Mouse (Mus musculus) small intestine, adult 10 weeks (tissue): Measurements from ENCODE around the gene Bola1. TPM values are rescaled to one million over a fixed set of nuclear protein-coding genes. Genes with fewer than 3 reads are reported as not detected.

Experiments
- polyA plus RNA-seq: library from polyadenylated mRNA; stranded (reverse); fragments of 350-450 nt; fragmentation: Illumina TruSeq; extraction: RNeasy Lipid Tissue Mini Kit (QIAGEN cat#74804); gene quantifications from one replicate; pipeline ENCODE4 v1.2.3, GENCODE M21; 2014; ENCODE audit warnings: low replicate concordance

The Bola1 gene
- 1.8 TPM for polyA plus RNA-seq

DNA sequence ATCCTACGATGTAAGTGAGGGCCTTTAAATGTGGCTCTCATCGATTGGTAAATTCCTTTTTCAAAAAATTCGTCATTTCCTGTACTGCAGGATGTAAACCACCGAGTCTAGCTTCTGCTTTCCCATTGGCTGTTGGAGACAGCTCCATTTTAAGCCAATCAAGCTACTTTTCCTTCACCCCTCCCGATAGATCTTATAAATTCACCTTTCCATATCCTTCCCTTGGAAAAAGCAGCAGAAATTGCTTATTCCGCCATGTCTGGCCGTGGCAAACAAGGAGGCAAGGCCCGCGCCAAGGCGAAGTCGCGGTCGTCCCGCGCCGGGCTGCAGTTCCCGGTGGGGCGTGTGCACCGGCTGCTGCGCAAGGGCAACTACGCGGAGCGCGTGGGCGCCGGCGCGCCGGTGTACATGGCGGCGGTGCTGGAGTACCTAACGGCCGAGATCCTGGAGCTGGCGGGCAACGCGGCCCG, at the start of gene Bola1, which contains the start of gene Hist2h2ab:
Gene Bola1 (minus strand): TSS at position 49 of the 470 bp plus-strand sequence.
Gene Hist2h2ab (plus strand): TSS at position 205 of the 470 bp plus-strand sequence.

DNA sequence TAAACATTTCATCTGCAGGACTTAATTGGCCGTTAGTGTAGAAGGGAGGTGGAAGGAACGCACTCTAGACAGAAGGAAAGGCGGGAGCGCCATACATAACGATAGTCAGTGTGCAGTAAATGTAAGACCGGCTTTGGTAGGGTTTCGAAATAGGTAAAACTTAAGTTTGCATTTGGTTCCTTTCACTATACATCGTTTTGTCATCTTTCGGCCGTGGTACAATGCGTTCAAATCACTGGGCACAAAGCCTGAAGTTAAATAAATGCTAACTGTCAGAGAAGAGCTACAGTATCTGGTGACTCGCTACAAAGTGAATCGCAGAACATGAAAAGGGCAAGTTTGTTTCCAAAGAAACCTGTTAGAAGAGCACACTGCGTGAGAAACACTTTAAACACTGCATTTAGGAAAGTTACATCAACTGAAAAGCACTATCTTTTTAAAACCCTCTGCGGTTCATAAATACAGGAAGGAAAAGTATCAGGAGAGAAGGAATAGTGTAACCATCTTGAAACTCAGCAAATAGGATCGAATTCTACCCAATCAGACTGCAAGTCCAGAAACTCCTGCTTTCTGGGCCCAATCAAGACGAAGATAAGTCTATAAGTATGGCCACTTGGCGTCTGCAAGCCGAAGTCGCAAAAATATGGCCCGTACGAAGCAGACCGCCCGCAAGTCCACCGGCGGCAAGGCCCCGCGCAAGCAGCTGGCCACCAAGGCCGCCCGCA, 48.7 kb upstream of the Bola1 start, which contains the start of gene Hist2h3b:
Gene Hist2h3b (plus strand): TSS at position 604 of the 725 bp plus-strand sequence.

GRCm38 (mm10) chr3:96262979-96263550, 43.6 kb upstream of the Bola1 start, which contains the start of gene Hist2h4:
Hist2h4 (minus strand) TSS chr3:96263311.

DNA sequence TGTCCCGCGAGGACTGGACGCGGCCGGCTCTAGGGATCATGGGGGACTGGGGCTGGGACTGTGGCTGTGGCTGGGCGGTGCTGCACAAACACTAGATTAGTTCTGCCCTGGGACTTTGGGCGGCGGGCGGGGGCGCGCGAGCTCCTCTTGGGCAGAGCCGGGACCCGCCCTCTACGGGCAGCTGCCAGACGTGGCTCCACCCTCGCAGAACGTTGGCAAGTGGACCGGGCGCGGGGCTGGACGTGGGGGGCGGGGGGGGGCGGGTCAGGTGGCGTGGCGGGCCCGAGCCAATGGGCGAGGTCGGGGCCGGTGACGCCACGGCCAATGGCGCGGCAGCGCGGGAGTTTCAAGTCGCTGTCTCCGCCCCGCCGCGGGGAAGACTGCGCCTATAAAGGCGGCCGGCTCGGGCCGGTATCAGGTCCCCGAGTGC, 26.9 kb upstream of the Bola1 start, which contains the start of gene Hist2h3c1:
Gene Hist2h3c1 (plus strand): TSS at position 259 of the 430 bp plus-strand sequence.

GRCm38 (mm10) chr3:96245003-96245886, 25.7 kb upstream of the Bola1 start, which contains the start of gene Hist2h2aa1:
Hist2h2aa1 (plus strand) TSS chr3:96245497.

DNA sequence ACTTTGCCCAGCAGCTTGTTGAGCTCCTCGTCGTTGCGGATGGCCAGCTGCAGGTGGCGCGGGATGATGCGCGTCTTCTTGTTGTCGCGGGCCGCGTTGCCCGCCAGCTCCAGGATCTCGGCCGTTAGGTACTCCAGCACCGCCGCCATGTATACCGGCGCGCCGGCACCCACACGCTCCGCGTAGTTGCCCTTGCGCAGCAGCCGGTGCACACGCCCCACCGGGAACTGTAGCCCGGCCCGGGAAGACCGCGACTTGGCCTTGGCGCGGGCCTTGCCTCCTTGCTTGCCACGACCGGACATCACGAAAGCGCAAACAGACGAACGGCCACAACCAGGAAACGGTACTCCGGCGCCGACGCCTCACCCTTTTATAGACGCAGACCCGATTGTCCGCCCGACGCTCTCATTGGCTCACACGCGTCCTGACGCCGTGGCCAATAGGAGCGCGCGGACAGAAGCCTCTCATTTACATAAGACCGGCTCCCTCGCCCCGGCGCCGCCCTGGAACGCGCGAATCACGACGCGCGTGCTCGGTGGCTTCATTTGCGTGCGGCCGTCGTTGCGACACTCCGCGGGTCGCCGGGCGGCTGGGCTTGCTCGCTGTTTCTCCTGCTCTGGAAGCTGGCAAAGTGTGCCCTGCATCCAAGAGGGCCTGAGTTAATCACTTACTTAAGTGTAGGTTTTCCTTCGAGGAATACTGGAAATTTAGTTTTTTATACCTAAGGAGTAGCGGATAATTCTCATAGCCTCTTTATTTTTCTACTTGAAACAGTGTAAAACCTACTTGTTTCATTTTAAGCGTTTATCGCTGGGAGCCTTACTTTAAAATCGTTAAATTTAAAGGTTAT, 20.7 kb upstream of the Bola1 start, which contains the start of gene Hist2h2aa2:
Gene Hist2h2aa2 (minus strand): TSS at position 328 of the 850 bp plus-strand sequence.

GRCm38 (mm10) chr3:96238954-96239793, 19.7 kb upstream of the Bola1 start, which contains the start of gene Hist2h3c2:
Hist2h3c2 (minus strand) TSS chr3:96239127.

DNA sequence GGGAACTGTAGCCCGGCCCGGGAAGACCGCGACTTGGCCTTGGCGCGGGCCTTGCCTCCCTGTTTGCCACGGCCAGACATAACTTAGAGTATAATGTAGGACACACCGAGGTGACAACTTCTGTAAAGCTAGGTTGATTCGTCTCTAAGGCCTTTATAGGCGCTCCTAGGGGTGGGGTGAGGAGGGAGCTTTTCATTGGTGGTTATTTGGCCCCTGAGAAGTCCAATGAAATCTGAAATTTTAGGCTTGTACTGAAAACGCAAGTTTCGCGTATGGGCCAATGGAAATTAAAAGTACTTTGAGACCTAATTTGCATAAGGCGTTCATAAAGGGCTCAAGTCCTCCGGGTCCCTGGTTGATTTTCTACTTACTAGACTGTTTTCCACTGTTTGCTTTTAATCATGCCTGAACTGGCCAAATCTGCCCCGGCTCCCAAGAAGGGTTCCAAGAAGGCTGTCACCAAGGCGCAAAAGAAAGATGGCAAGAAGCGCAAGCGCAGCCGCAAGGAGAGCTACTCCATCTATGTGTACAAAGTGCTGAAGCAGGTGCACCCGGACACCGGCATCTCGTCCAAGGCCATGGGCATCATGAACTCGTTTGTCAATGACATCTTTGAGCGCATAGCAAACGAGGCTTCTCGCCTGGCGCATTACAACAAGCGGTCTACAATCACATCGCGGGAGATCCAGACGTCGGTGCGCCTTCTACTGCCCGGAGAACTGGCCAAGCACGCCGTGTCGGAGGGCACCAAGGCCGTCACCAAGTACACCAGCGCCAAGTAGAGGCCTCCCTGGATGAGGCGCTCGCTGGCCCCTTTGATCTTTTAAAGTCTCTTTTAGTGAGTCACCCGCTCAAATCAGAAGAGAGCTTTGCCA, 1.5 kb upstream of the Bola1 start, which contains the start of the genes Hist2h2ac and Hist2h2be:
Gene Hist2h2ac (minus strand): TSS at position 116 of the 875 bp plus-strand sequence.
Gene Hist2h2be (plus strand): TSS at position 355 of the 875 bp plus-strand sequence.

GRCm38 (mm10) chr3:96180727-96181477, 38.6 kb downstream of the Bola1 start, which contains the start of gene Sv2a:
Sv2a (plus strand) TSS chr3:96181151.

GRCm38 (mm10) chr3:96172197-96173178, 47.0 kb downstream of the Bola1 start, which contains the start of gene Sf3b4:
Sf3b4 (plus strand) TSS chr3:96172332.

GRCm38 (mm10) chr3:96161869-96162840, 57.4 kb downstream of the Bola1 start, which contains the start of gene Mtmr11:
Mtmr11 (plus strand) TSS chr3:96162004.

